Comparison of ENCODE assay signal across 9 mouse cellular contexts in genomic region chr3:34648833-34649719, GRCm38 (mm10). TPM values are rescaled to one million over a fixed set of nuclear protein-coding genes. Genes with fewer than 3 reads are reported as not detected.
DNase-seq lines count a peak whose midpoint lies in the region; ATAC-seq lines count a peak whose summit lies in the region.
"Had no signal": no experiment of that assay in that cellular context is flagged by ENCODE, and none has a peak within 500 bp of the region (broad histone marks: within the 10 kb centered on the region; RNA-seq: fewer than 3 reads in every experiment).

No protein-coding gene starts in this region.

- no peak for ATAC-seq in heart, embryonic 13.5 days (ENCODE audit: extremely low read depth, insufficient number of reproducible peaks, low FRiP score, low TSS enrichment)
- ATAC-seq in hindbrain, embryonic 11.5 days (ENCODE audit: low FRiP score) = peak; percentile 63
- no peak for ATAC-seq in monocyte, adult 5-6 weeks (replicated peaks; ENCODE audit: insufficient number of reproducible peaks, low FRiP score, low TSS enrichment, poor library complexity, severe bottlenecking)

- H3K27me3 ChIP-seq in heart, embryonic 13.5 days (replicated peaks) = peaks cover 91% of the 10 kb centered on the region
- peaks cover 17% of the 10 kb centered on the region for H3K27me3 ChIP-seq in hindbrain, embryonic 11.5 days (ENCODE audit: control insufficient read depth, insufficient read depth, low read length)
- H3K27me3 ChIP-seq in midbrain, embryonic 10.5 days (ENCODE audit: low read depth, poor library complexity, severe bottlenecking) = peaks cover 45% of the 10 kb centered on the region
- H3K27me3 ChIP-seq: CH12.LX had no signal

- no peak overlapping the region for H3K27ac ChIP-seq in heart, embryonic 13.5 days (replicated peaks)
- H3K27ac ChIP-seq in hindbrain, embryonic 11.5 days (ENCODE audit: low read depth, low read length) = peak overlapping the region; percentile 88
- H3K27ac ChIP-seq in midbrain, embryonic 10.5 days (replicated peaks) = peak overlapping the region; percentile 100

- no peak overlapping the region for H3K9ac ChIP-seq in heart, embryonic 13.5 days
- H3K9ac ChIP-seq in hindbrain, embryonic 11.5 days (ENCODE audit: low read depth, low read length) = peak overlapping the region; percentile 68

- H3K4me1 ChIP-seq in heart, embryonic 13.5 days = peaks cover 31% of the 10 kb centered on the region
- H3K4me1 ChIP-seq in hindbrain, embryonic 11.5 days (replicated peaks; ENCODE audit: control insufficient read depth, insufficient read depth, low read length) = no peaks in the 10 kb centered on the region
- peaks cover 53% of the 10 kb centered on the region for H3K4me1 ChIP-seq in midbrain, embryonic 10.5 days

- H3K36me3 ChIP-seq in heart, embryonic 13.5 days = no peaks in the 10 kb centered on the region
- H3K36me3 ChIP-seq in hindbrain, embryonic 11.5 days (ENCODE audit: control insufficient read depth, insufficient read depth, low read length) = no peaks in the 10 kb centered on the region
- H3K36me3 ChIP-seq in midbrain, embryonic 10.5 days = peaks cover 26% of the 10 kb centered on the region

- peak overlapping the region; percentile 83 for H3K4me2 ChIP-seq in heart, embryonic 13.5 days
- H3K4me2 ChIP-seq in hindbrain, embryonic 11.5 days (replicated peaks; ENCODE audit: low read depth, low read length) = peak overlapping the region; percentile 66

- no peak for DNase-seq in heart, adult 8-10 months (ENCODE audit: low spot score)
- DNase-seq in R1 (ENCODE audit: low read depth, low spot score) = peak; percentile 87
- peak; percentile 72 for DNase-seq in hindbrain, embryonic 11.5 days (ENCODE audit: low spot score)
- peak; percentile 74 for DNase-seq in midbrain, embryonic 10.5 days (ENCODE audit: low spot score)
- DNase-seq in gastrocnemius, postnatal 4 days (ENCODE audit: low spot score in 2 of 2) = no peak
- no peak for DNase-seq in thymus, postnatal 36 days

- no peaks in the 10 kb centered on the region for H3K9me3 ChIP-seq in heart, embryonic 13.5 days
- H3K9me3 ChIP-seq in hindbrain, embryonic 11.5 days (ENCODE audit: control insufficient read depth, low read length) = no peaks in the 10 kb centered on the region
- no peaks in the 10 kb centered on the region for H3K9me3 ChIP-seq in midbrain, embryonic 10.5 days (replicated peaks)

- 1% methylated on average over 50 of the region's 50 CpGs for WGBS in heart, embryonic 13.5 days
- WGBS in hindbrain, embryonic 11.5 days = 0% methylated on average over 48 of the region's 50 CpGs
- under 1% methylated on average over 50 of the region's 50 CpGs for WGBS in midbrain, embryonic 10.5 days

- peak overlapping the region; percentile 56 for H3K4me3 ChIP-seq in heart, embryonic 13.5 days
- peak overlapping the region; percentile 87 for H3K4me3 ChIP-seq in hindbrain, embryonic 11.5 days (ENCODE audit: low read depth, low read length)
- peak overlapping the region; percentile 99 for H3K4me3 ChIP-seq in midbrain, embryonic 10.5 days

RNA-seq across cellular contexts. Expression of gene Sox2, which starts 1.1 kb away (rescaled TPM):
- polyA plus RNA-seq in heart, embryonic 13.5 days (2015; fragmentation: Nextera tagmentation; extraction: Ambion mirVana) = 0.29 and 0.33 TPM in 2 replicates
- under 1 TPM in 1 of 4 experiments, not detected in 3; 0.20 TPM for total RNA-seq in heart, adult 8-10 months (2022)
- 25.1 and 36.7 TPM in 2 replicates for polyA plus RNA-seq in hindbrain, embryonic 11.5 days (2014; fragmentation: Nextera tagmentation; extraction: Ambion mirVana)
- 28.8 and 31.9 TPM in 2 replicates for polyA plus RNA-seq in midbrain, embryonic 10.5 days (2016; fragmentation: Nextera tagmentation; extraction: Ambion mirVana)
- under 1 TPM; 0.47 to 0.74 TPM for total RNA-seq in gastrocnemius, postnatal 4 days (2021)
- total RNA-seq in monocyte, adult 5-6 weeks (2017) = not detected in 3 replicates
- total RNA-seq: CH12.LX had no signal

Comparison
In these comparisons a context has a peak if more than half of its experiments do, and no peak if none do; other contexts are left out.
1. DNase-seq: peak in R1 (single experiment), hindbrain, embryonic 11.5 days (single experiment) and midbrain, embryonic 10.5 days (single experiment); none in heart, adult 8-10 months (single experiment), gastrocnemius, postnatal 4 days (0 of 2) and thymus, postnatal 36 days (0 of 2).
2. Peak in every context shown above with its lines, with median percentiles within 50 percentile points of each other: H3K4me3 ChIP-seq.